Mouse (Mus musculus): Measurements from ENCODE around the gene Mbnl1.
"Not testable (repeated sequence)": the region's sequence is repeated elsewhere in the genome, so short reads cannot be mapped to it uniquely, and the experiment has no call there.

Gene Mbnl1

GRCm38 (mm10) chr3:60472681-60473177 is at the start of gene Mbnl1:
TSS of gene Mbnl1 (plus strand) at chr3:60472830.
- DNase-seq (ENCODE audit: low spot score in 2 of 2) = no peak

DNA sequence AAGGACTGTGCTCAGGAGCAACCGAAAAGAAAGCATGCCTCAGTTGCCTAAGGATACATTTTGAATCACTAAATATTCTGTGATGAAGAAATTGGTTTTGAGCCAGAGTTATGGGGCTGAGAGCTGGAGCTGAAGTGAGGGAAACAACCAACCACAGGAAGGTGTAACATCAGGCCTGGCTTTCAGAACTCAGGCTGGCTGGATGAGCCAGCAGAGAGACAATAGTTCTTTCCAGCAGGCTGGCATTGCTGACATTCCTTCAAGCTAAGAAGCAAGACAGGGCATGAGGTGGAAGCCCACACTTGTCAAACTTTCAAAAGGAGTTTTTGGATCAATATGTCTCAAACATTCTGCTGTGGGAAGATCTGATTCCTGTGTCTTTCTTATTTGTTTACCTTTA is 48.5 kb upstream of the Mbnl1 start:
- no peak for DNase-seq (ENCODE audit: low spot score in 2 of 2)

DNA sequence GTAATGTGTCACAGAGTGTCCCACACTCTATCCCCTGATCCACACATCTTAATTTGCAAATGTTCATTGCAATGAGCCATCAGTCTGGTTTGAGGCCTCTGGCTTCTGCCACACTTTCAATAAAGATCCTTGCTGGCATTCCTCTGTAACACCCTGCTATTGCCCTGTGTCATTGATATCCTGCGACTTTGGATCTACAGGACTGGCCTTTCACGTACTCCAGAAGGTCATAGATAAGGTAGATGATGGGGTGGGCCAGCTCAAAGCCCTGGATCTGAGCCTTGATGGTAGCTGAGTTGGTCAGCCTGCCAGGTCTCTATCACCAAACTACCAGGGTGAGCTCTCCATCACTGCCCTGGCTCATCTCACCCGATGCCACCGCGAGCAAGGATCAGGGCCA is 43.6 kb upstream of the Mbnl1 start:
- no peak for DNase-seq (ENCODE audit: low spot score in 2 of 2)

DNA sequence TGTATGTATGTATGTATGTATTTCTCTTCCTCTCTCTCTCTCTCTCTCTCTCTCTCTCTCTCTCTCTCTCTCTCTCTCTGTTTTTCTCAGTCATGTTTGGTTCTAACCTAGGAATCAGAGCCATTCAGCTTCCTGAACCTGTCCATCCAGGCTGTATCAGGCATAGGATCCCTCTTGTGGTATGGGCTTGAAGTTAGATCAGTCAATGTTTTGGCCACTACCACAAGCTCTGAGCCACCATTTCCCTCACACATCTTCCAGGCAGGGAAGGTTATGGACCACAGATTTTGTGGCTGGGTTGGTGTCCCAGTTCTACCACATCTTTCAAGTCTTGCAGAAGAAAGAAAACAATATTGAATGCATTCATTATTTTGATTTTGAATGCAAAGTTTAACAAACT is 35.4 kb upstream of the Mbnl1 start:
- no peak for DNase-seq (ENCODE audit: low spot score in 2 of 2)

- DNase-seq (ENCODE audit: low spot score in 2 of 2) = no peak
Measured at GRCm38 (mm10) chr3:60437678-60438232, 34.9 kb upstream of the Mbnl1 start.

DNA sequence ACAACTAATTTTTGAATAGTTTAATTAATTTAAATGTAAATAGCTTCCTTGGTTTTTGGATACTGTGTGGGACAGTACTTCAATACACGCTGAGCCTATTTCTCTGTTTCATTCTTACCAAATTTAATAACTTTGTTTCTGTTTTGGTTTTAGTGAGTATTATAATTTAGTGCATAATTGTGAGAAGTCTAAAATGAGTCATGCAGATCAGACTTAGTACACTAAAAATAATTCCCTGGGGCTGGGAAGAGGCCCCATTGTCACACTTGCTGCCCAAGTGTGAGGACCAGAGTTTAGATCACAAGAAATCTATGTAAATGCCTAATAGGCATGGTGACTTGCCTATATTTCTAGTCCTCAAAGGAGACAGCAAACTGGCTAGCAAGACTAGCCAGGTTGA is 33.9 kb upstream of the Mbnl1 start:
- no peak for DNase-seq (ENCODE audit: low spot score in 2 of 2)

DNA sequence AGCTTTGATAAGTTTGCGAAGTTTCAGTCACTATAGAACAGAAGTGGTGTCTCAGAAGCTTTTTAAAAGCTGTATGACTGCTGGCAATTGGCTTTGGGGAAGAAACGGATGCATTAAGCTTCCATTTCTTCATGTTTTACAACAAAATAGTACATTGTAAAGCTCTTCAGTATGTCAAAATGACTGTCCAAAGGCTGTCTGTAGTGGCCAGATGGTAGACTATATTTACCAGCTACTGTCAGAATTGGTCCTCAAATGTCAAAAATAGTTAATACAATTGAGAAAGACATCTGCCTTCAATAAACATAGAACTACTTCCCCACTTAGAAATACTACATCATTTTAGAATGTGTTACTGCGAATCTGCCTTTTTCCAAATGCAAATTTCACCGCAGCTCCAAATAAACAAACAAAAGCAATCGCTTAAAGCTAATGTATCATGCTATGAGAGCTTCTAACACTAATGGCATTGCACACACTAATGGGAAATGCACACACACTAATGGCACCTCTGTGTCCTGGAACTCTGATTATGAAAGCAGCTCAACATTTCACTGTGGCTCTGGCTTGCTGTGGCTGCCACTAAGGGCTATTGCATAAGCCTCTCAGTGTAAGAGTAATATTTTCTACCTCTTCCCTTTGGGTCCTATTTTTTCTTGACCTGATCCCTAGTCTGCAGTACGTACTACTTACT is 10.7 kb upstream of the Mbnl1 start:
- no peak for DNase-seq (ENCODE audit: low spot score in 2 of 2)

- not testable (repeated sequence) for DNase-seq (ENCODE audit: low spot score in 2 of 2)
Measured at GRCm38 (mm10) chr3:60468667-60469066, 4.0 kb upstream of the Mbnl1 start.

- DNase-seq (ENCODE audit: low spot score in 2 of 2) = not testable (repeated sequence)
Measured at GRCm38 (mm10) chr3:60469170-60469805, 3.3 kb upstream of the Mbnl1 start.

GRCm38 (mm10) chr3:60472011-60472680 is 484 bp upstream of the Mbnl1 start:
- no peak for DNase-seq (ENCODE audit: low spot score in 2 of 2)

- DNase-seq (ENCODE audit: low spot score in 2 of 2) = no peak
Measured at GRCm38 (mm10) chr3:60473861-60474653, 1.4 kb downstream of the Mbnl1 start.

GRCm38 (mm10) chr3:60474654-60474972 is 2.0 kb downstream of the Mbnl1 start:
- no peak for DNase-seq (ENCODE audit: low spot score in 2 of 2)

DNA sequence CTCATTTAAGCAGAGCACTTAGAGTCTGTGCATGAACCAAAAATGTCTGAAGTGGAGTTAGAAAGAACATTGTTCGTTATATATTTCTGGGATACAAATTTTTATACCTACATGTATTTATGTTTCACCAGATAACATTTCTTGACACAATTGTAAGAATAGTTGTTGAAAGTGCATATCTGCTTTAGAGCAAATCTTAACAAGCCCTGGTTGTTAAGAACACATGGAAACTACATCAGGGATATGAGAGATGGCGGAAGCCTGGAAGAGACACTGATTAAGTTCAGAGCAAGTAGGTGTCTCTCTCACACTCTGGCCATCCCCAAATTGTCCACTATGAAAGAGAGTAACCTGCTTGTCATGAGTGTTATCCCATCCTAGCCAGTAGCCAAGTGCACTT is 2.4 kb downstream of the Mbnl1 start:
- DNase-seq (ENCODE audit: low spot score in 2 of 2) = no peak

GRCm38 (mm10) chr3:60476751-60477255 is 4.2 kb downstream of the Mbnl1 start:
- DNase-seq (ENCODE audit: low spot score in 2 of 2) = no peak

DNA sequence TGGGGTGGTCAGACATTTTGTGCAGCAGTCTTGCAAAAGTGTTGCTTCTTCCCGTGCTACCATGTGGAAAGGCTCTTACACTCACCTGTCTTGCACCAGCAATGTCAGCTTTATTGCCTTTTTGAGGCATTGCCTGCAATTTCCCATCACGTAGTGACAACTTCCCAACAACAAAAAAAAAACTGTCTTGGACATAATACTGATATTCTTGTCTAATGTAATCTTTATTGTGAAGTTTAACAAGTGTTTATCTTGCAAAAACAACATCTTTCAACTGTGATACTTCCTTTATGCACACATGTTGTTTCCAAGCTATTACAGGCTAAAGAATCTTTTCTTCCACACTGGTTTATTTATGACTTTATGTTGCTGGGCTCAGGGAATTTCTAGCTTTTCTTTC is 5.8 kb downstream of the Mbnl1 start:
- no peak for DNase-seq (ENCODE audit: low spot score in 2 of 2)

DNA sequence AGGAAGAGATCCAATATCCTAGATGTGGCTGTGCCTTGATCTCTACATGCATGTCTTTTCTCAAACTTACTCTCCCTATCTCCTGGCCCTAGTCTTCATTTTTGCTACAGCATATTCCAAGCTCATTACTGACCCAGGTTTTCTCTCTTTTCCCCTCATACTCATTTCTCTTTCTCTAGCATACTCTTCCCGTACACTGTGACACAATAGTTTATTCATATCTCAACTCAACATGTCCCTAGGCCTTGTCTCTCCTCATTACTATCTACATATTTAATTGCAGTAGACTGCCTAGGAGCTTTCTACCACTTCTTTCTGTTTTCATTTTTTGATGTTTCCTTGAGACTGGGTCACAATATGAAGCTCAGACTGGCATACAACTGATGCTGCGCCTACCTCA is 8.1 kb downstream of the Mbnl1 start:
- no peak for DNase-seq (ENCODE audit: low spot score in 2 of 2)

DNA sequence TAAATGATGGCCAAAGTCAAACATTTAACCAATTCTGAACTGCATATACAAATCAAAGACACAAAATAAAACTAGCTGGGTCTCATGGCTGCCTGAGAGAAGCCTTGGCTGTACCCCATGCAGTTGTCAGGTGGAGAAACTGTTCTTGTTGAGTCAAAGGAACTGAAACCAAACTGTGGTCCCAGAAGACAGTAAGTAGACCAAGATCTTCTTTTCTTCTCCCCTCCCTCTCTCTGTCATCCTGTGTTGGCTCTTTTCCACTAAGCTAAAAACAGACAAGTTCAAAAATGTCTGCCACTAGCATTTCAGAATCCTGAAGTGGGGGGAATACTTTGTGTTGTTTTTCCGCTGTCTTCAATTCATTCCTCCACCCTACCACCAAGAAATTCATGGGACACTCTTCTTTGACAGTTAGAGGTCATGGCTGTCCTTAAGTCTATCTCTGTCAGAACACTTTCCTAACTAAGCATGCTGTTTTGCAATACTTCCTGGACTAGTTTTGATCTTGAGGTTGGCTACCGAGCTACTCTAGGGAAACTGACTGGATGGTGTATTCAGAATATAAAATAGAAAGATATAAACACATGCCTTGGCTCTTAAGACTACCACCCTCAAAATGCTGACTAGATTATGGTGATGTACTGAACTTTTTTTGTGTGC is 9.2 kb downstream of the Mbnl1 start:
- no peak for DNase-seq (ENCODE audit: low spot score in 2 of 2)

- DNase-seq (ENCODE audit: low spot score in 2 of 2) = no peak
Measured at GRCm38 (mm10) chr3:60483305-60483704, 10.7 kb downstream of the Mbnl1 start.

GRCm38 (mm10) chr3:60485987-60486712 is 13.5 kb downstream of the Mbnl1 start:
- no peak for DNase-seq (ENCODE audit: low spot score in 2 of 2)

DNA sequence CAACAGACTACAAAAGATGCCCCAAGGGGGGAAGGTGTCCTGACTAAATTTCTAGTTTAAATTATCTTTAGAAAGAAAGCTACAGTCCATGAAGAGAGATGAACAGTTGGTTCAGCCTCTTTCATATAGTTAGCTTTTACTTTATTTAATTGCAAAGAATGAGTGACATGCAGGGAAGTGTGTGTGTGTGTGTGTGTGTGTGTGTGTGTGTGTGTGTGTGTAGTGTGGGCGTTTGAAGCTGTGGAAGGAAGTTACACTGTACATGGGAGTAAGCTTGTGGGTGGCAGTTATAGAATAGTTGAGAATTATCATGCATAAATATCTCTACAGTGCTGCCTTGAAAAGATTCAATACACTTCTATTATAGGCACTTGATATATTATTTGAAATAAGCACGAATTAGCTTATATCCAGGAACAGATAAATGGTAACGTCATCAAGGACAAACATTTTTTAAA is 14.1 kb downstream of the Mbnl1 start:
- no peak for DNase-seq (ENCODE audit: low spot score in 2 of 2)

Data from frontal cortex, postnatal 14 days (tissue).